Mouse (Mus musculus): ENCODE data around the gene Zfp663. TPM values are rescaled to one million over a fixed set of nuclear protein-coding genes. Genes with fewer than 3 reads are reported as not detected.

The Zfp663 gene
- total and polyA plus RNA-seq, 3 experiments: 0.18 TPM; not detected in 2

DNA sequence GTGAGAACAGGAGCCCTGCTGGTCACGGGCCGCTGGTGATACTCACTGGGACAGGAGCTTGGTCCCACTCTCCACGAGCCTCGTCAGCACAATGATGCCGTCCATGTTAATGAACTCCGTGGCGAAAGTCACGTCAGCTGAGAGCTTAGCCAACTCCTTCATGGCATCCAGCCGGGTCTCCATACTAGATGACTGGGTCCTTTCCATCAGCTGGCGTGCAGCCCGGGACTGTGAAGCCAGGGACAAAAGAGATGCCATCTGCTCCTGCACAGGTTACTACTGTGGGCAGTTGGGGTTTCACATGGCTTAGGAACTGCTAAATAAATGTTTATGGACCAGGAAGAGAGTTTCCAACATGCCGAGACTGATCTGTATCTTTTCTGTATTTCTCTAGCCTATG is 57.0 kb downstream of the Zfp663 start:
- H3K36me3 ChIP-seq (ENCODE audit: control insufficient read depth in 1 of 2, insufficient read depth in 2 of 2, low read length in 2 of 2): peaks cover 0 to 2% of the 10 kb centered on the region in 2 experiments; a peak in 1 of 4 replicates

DNA sequence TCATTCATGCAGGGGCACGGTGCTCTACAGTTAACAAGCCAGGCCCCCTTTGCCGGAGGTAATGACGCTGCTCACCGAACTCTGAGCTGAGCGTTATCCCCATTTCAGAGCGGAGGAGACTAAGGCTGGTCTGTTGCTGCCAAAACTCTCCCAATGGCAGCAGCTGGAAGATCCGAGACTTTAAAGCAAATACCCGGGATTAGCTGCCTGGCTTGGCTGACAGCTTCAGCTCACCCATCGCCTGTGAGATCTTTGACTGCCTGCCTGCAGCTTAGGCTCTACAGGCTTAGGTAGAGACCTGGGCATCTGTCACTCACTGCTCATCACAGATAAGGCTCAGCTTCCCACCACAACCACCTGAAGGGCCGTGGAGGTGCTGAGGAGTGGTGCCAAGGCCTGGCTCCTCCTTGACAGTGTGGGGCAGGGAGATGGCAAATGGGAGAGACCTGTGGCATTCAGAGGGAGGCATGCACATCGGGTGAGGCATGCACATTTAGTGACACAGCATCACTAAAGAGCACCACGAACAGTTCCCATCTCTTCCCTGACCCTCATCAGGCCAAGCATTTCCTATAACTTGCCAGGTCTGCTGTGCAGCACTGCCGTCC is 57.6 kb downstream of the Zfp663 start:
- Histone ChIP-seq H3K79me2 (ENCODE audit: control insufficient read depth, insufficient read depth, low read length, poor library complexity) (no peaks in the 10 kb centered on the region), H3K4me1 (ENCODE audit: control insufficient read depth in 1 of 2, insufficient read depth in 2 of 2, low read length in 2 of 2) (no peaks in the 10 kb centered on the region), H3K9me3 (replicated peaks; ENCODE audit: insufficient read depth, low read length) (no peaks in the 10 kb centered on the region), H3K27me3 (ENCODE audit: control insufficient read depth in 1 of 2, insufficient read depth in 2 of 2, low read length in 2 of 2) (no peaks in the 10 kb centered on the region), H3K27ac (ENCODE audit: control insufficient read depth, low read depth, low read length) (no peak overlapping the region), H3K4me3 (ENCODE audit: control insufficient read depth in 1 of 2, insufficient read depth in 1 of 2, low read depth in 2 of 2, low read length in 2 of 2) (no peak overlapping the region), H3K9ac (ENCODE audit: control insufficient read depth, low read depth, low read length, poor library complexity, severe bottlenecking) (no peak overlapping the region), H3K36me3 (ENCODE audit: control insufficient read depth in 1 of 2, insufficient read depth in 2 of 2, low read length in 2 of 2) (peaks cover 0 to 2% of the 10 kb centered on the region in 2 experiments; a peak in 1 of 4 replicates)
- TF ChIP-seq KAT2A (conservative IDR thresholded peaks at IDR 0.05; ENCODE audit: low read depth, low read length) (no peak), POLR2A (IDR thresholded peaks at IDR 0.05; ENCODE audit: control insufficient read depth in 1 of 2, insufficient read depth in 1 of 2, low read depth in 1 of 2, low read length in 2 of 2, poor library complexity in 1 of 2) (no peak)
- DNase-seq (ENCODE audit: low read depth, low spot score): no peak

More for the DNA sequence above, 57.0 kb downstream of the Zfp663 start:
- H3K4me1 ChIP-seq (ENCODE audit: control insufficient read depth in 1 of 2, insufficient read depth in 2 of 2, low read length in 2 of 2): no peaks in the 10 kb centered on the region
- no peak overlapping the region for H3K9ac ChIP-seq (ENCODE audit: control insufficient read depth, low read depth, low read length, poor library complexity, severe bottlenecking)
- H3K27ac ChIP-seq (ENCODE audit: control insufficient read depth, low read depth, low read length): no peak overlapping the region
- H3K27me3 ChIP-seq (ENCODE audit: control insufficient read depth in 1 of 2, insufficient read depth in 2 of 2, low read length in 2 of 2): no peaks in the 10 kb centered on the region
- no peaks in the 10 kb centered on the region for H3K9me3 ChIP-seq (replicated peaks; ENCODE audit: insufficient read depth, low read length)
- TF ChIP-seq RCOR1 (IDR thresholded peaks at IDR 0.05; ENCODE audit: low read depth, low read length) (no peak), RAD21 (IDR thresholded peaks at IDR 0.05; ENCODE audit: low read depth, low read length) (no peak), CTCF (IDR thresholded peaks at IDR 0.05 in 2 of 3, conservative IDR thresholded peaks at IDR 0.05 in 1 of 3; ENCODE audit: control insufficient read depth in 1 of 3, insufficient read depth in 1 of 3, low read depth in 2 of 3, low read length in 3 of 3, poor library complexity in 1 of 3, severe bottlenecking in 1 of 3) (no peak), MAX (IDR thresholded peaks at IDR 0.05; ENCODE audit: low read length) (no peak), GATA1 (IDR thresholded peaks at IDR 0.05; ENCODE audit: low read depth, low read length) (no peak), TCF12 (IDR thresholded peaks at IDR 0.05; ENCODE audit: low read depth, low read length) (no peak), TBP (IDR thresholded peaks at IDR 0.05; ENCODE audit: low read depth, low read length) (no peak), SIN3A (IDR thresholded peaks at IDR 0.05; ENCODE audit: low read length) (no peak), CHD2 (IDR thresholded peaks at IDR 0.05; ENCODE audit: low read length) (no peak), USF2 (IDR thresholded peaks at IDR 0.05; ENCODE audit: borderline replicate concordance in 1 of 2, insufficient read depth in 1 of 2, low read depth in 1 of 2, low read length in 2 of 2) (no peak), EP300 (IDR thresholded peaks at IDR 0.05; ENCODE audit: low read depth in 1 of 2, low read length in 2 of 2) (no peak), NELFE (IDR thresholded peaks at IDR 0.05; ENCODE audit: low read depth, low read length) (no peak), MYC (IDR thresholded peaks at IDR 0.05; ENCODE audit: low read depth, low read length) (no peak), MXI1 (IDR thresholded peaks at IDR 0.05; ENCODE audit: low read depth, low read length) (no peak), MYB (IDR thresholded peaks at IDR 0.05; ENCODE audit: low read depth, low read length) (no peak)
- H3K4me3 ChIP-seq (ENCODE audit: control insufficient read depth in 1 of 2, insufficient read depth in 1 of 2, low read depth in 2 of 2, low read length in 2 of 2): no peak overlapping the region
- no peak for DNase-seq (ENCODE audit: low read depth, low spot score)
- H3K79me2 ChIP-seq (ENCODE audit: control insufficient read depth, insufficient read depth, low read length, poor library complexity): no peaks in the 10 kb centered on the region

All from MEL (cell line).